Mouse (Mus musculus): ENCODE data around the gene Tdrkh. TPM values are rescaled to one million over a fixed set of nuclear protein-coding genes. Genes with fewer than 3 reads are reported as not detected.
A peak's percentile ranks its signal among the peaks of the same experiment; 100 is the strongest.

Gene Tdrkh
- polyA plus RNA-seq, 1 experiment, result 2.6 TPM

DNA sequence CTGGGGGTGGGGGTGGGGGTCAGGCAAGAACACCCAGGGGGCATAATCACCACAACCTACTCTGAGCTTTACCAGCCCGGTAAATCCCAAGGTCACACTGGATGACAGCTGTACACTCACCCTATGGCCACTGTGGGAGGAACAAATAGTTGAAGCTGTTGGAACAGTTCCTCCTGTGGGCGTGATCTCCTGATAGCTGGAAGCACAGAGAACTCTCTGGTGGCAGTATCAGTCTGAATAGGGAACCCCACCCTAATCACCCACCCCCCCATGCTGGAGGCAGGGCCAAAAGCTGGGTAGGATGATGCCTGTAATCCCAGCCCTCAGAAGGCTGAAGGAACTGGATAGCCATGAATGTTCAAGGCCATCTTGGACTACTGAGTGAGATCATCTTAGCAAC lies 43.4 kb upstream of the Tdrkh start:
- peaks cover 47% of the 10 kb centered on the region for H3K4me1 ChIP-seq (replicated peaks; ENCODE audit: control insufficient read depth, insufficient read depth, low read length)
- H3K4me3 ChIP-seq (ENCODE audit: control insufficient read depth, insufficient read depth, low read length), result no peak overlapping the region
- H3K36me3 ChIP-seq (ENCODE audit: control insufficient read depth, insufficient read depth, low read length), result peaks cover 17% of the 10 kb centered on the region
- 81% methylated on average over 2 of the region's 2 CpGs for WGBS
- no peak for DNase-seq
- TF ChIP-seq POLR2A (IDR thresholded peaks at IDR 0.05; ENCODE audit: control insufficient read depth, extremely low read depth, insufficient read depth, low read length, poor library complexity), result no peak
- TF ChIP-seq CTCF (IDR thresholded peaks at IDR 0.05; ENCODE audit: borderline replicate concordance, control insufficient read depth, extremely low read depth, insufficient read depth, low read length, poor library complexity), result no peak
- no peaks in the 10 kb centered on the region for H3K27me3 ChIP-seq (ENCODE audit: control insufficient read depth, insufficient read depth, low read length)
- no peak overlapping the region for H3K27ac ChIP-seq (ENCODE audit: control insufficient read depth, insufficient read depth, low read length)

DNA sequence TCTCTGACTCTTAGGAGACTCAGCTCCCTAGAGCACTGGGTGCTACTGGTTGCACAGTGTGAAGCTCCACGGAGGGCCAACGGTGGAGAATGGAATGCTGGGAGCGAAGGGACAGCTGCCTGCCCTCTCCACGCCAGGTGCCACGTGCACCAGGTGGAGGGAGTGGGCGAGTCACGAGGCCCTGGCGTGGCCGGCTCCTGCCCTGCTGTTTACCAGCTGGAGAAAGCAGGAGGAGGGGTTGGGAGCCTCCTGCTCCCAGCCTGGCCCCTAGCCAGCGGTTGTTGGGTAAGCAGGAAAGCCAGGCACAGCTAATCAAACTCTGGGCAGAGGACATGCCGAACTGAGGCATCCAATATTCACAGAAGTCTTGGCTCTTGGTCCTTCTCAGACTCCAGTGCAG lies 41.4 kb upstream of the Tdrkh start:
- Histone ChIP-seq H3K4me3 (ENCODE audit: control insufficient read depth, insufficient read depth, low read length) (no peak overlapping the region), H3K27ac (ENCODE audit: control insufficient read depth, insufficient read depth, low read length) (no peak overlapping the region), H3K36me3 (ENCODE audit: control insufficient read depth, insufficient read depth, low read length) (peaks cover 3% of the 10 kb centered on the region; the same call in 1 of the 2 replicates), H3K4me1 (replicated peaks; ENCODE audit: control insufficient read depth, insufficient read depth, low read length) (peaks cover 59% of the 10 kb centered on the region), H3K27me3 (ENCODE audit: control insufficient read depth, insufficient read depth, low read length) (no peaks in the 10 kb centered on the region)
- no peak for DNase-seq
- 81% methylated on average over 11 of the region's 11 CpGs for WGBS
- TF ChIP-seq POLR2A (IDR thresholded peaks at IDR 0.05; ENCODE audit: control insufficient read depth, extremely low read depth, insufficient read depth, low read length, poor library complexity) (no peak), CTCF (IDR thresholded peaks at IDR 0.05; ENCODE audit: borderline replicate concordance, control insufficient read depth, extremely low read depth, insufficient read depth, low read length, poor library complexity) (no peak)

DNA sequence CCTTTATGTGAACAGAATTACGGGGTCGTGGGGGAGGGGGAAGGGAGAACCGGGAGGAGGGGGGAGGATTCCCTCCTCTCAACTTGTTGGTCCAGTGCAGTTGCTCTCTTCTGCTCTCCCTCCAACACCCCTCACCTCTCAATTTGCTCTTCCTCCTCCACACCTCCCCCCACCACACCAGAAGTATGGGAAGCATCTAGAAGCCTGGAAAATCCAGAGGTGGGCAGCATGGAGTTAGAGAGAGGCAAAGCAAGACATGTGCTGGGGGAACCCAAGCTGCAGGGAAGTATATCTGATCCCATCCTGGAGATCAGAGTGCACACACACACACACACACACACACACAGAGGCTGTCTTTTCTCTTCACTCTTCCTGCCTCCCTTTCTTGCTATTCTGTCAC lies 41.0 kb upstream of the Tdrkh start:
- 57% methylated on average over 3 of the region's 3 CpGs for WGBS
- Histone ChIP-seq H3K4me3 (ENCODE audit: control insufficient read depth, insufficient read depth, low read length) (no peak overlapping the region), H3K4me1 (replicated peaks; ENCODE audit: control insufficient read depth, insufficient read depth, low read length) (peaks cover 59% of the 10 kb centered on the region), H3K27me3 (ENCODE audit: control insufficient read depth, insufficient read depth, low read length) (no peaks in the 10 kb centered on the region), H3K27ac (ENCODE audit: control insufficient read depth, insufficient read depth, low read length) (no peak overlapping the region), H3K36me3 (ENCODE audit: control insufficient read depth, insufficient read depth, low read length) (peaks cover 1% of the 10 kb centered on the region; the same call in 1 of the 2 replicates)
- DNase-seq, result no peak
- no peak for TF ChIP-seq CTCF (IDR thresholded peaks at IDR 0.05; ENCODE audit: borderline replicate concordance, control insufficient read depth, extremely low read depth, insufficient read depth, low read length, poor library complexity)
- TF ChIP-seq POLR2A (IDR thresholded peaks at IDR 0.05; ENCODE audit: control insufficient read depth, extremely low read depth, insufficient read depth, low read length, poor library complexity), result no peak

DNA sequence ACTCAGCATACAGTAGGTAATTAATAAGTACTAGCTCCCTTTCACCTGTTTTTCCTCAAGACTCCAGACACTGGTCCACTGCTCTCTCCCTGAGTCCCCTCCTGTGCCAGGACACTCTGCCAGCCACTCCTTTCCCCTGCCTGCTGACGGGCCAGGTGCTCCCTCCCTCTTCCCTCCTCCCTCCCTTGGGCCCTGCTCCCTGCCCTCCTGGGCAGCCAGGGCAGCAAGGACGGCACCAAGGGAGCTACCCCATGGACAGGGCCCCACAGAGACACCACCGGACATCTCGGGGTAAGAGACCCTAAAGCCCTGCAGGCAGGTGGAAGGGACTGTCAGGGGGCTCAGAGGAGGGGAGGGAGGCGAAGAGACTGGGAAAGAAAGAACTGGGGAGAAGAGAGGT lies 40.4 kb upstream of the Tdrkh start, which contains the start of gene Rorc:
TSS of gene Rorc (plus strand) at position 154 of the 400 bp plus-strand sequence.
- peak within 1 kb of the TSS; percentile 10; the same call in 1 of the 2 replicates for H3K27ac ChIP-seq (ENCODE audit: control insufficient read depth, insufficient read depth, low read length)
- WGBS, result 79% methylated on average over 5 of the region's 5 CpGs
- no peaks in the 10 kb centered on the region; the same call in 1 of the 2 replicates for H3K36me3 ChIP-seq (ENCODE audit: control insufficient read depth, insufficient read depth, low read length)
- H3K4me1 ChIP-seq (replicated peaks; ENCODE audit: control insufficient read depth, insufficient read depth, low read length), result peaks cover 59% of the 10 kb centered on the region
- no peaks in the 10 kb centered on the region for H3K27me3 ChIP-seq (ENCODE audit: control insufficient read depth, insufficient read depth, low read length)
- peak within 1 kb of the TSS; percentile 16 for H3K4me3 ChIP-seq (ENCODE audit: control insufficient read depth, insufficient read depth, low read length)
- no peak for DNase-seq
- TF ChIP-seq CTCF (IDR thresholded peaks at IDR 0.05; ENCODE audit: borderline replicate concordance, control insufficient read depth, extremely low read depth, insufficient read depth, low read length, poor library complexity) (no peak), POLR2A (IDR thresholded peaks at IDR 0.05; ENCODE audit: control insufficient read depth, extremely low read depth, insufficient read depth, low read length, poor library complexity) (no peak)

DNA sequence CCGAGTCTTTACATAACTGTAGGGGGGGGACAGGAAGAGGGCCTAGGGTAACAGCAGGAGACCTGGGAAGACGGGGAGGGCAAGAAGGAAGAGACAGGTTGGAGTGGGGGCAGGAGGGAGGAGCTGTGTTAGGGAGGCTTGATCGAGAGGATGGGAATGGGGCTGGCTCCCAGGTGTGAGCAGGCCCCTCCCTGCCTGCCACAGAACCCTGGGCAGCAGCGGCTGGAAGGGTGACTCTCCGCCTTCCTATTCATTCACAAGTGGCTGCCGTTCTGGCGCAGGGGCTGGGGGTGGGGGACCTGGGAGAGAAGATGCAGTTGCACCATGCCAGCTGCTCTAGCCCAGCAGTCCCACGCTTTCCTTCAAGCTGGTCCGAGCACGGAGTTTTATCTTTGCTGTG lies 40.0 kb upstream of the Tdrkh start:
- H3K4me3 ChIP-seq (ENCODE audit: control insufficient read depth, insufficient read depth, low read length), result peak overlapping the region; percentile 16
- no peaks in the 10 kb centered on the region; the same call in 1 of the 2 replicates for H3K36me3 ChIP-seq (ENCODE audit: control insufficient read depth, insufficient read depth, low read length)
- DNase-seq, result no peak

DNA sequence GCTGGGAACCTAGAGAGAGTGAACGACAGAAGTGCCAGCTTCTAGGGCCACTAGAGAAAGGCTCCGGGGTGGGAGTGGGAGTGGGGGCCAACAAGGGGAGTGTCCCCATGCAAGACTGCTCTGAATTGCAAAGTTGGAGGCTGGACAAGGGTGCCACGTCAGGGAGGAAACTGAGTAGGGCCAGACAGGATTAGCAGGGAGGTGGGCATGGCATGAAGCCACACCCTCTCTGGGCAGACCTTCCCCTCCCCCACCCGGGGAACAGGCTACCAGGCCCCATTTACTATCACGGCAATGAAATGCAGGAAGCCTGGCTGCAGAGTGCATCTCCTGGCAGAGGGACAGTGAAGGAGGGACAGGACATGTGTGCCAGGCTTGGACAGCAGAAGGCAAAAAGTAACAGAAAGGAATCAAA lies 39.5 kb upstream of the Tdrkh start:
- 6% methylated on average over 5 of the region's 5 CpGs for WGBS
- Histone ChIP-seq H3K4me3 (ENCODE audit: control insufficient read depth, insufficient read depth, low read length) (peak overlapping the region; percentile 16), H3K27ac (ENCODE audit: control insufficient read depth, insufficient read depth, low read length) (peak overlapping the region; percentile 10; the same call in 1 of the 2 replicates), H3K4me1 (replicated peaks; ENCODE audit: control insufficient read depth, insufficient read depth, low read length) (peaks cover 53% of the 10 kb centered on the region), H3K27me3 (ENCODE audit: control insufficient read depth, insufficient read depth, low read length) (no peaks in the 10 kb centered on the region), H3K36me3 (ENCODE audit: control insufficient read depth, insufficient read depth, low read length) (no peaks in the 10 kb centered on the region; the same call in 1 of the 2 replicates)
- DNase-seq, result no peak
- TF ChIP-seq CTCF (IDR thresholded peaks at IDR 0.05; ENCODE audit: borderline replicate concordance, control insufficient read depth, extremely low read depth, insufficient read depth, low read length, poor library complexity) (no peak), POLR2A (IDR thresholded peaks at IDR 0.05; ENCODE audit: control insufficient read depth, extremely low read depth, insufficient read depth, low read length, poor library complexity) (no peak)

More for the DNA sequence above, 40.0 kb upstream of the Tdrkh start:
- WGBS, result 12% methylated on average over 10 of the region's 10 CpGs
- Histone ChIP-seq H3K27ac (ENCODE audit: control insufficient read depth, insufficient read depth, low read length) (peak overlapping the region; percentile 10; the same call in 1 of the 2 replicates), H3K27me3 (ENCODE audit: control insufficient read depth, insufficient read depth, low read length) (no peaks in the 10 kb centered on the region), H3K4me1 (replicated peaks; ENCODE audit: control insufficient read depth, insufficient read depth, low read length) (peaks cover 58% of the 10 kb centered on the region)
- no peak for TF ChIP-seq POLR2A (IDR thresholded peaks at IDR 0.05; ENCODE audit: control insufficient read depth, extremely low read depth, insufficient read depth, low read length, poor library complexity)
- no peak for TF ChIP-seq CTCF (IDR thresholded peaks at IDR 0.05; ENCODE audit: borderline replicate concordance, control insufficient read depth, extremely low read depth, insufficient read depth, low read length, poor library complexity)

DNA sequence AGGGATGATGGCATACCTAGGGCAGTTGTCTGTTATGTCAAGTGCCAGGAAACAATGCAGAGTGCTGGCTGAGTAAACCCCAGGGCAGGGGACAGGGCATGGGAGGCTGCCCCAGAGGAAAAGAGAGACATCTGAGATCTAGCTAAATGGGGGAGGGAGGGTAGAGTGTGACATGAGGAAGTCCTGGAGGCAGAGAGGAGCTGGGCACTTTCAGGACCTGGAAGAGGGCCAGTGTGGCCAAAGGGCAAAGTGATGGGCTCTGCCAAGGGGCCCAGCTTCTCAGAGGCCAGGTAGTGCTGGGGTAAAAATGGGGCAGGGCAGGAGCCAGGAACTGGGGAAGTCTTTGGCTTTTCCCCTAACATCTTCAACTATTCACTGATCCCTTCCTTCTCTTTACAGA lies 38.4 kb upstream of the Tdrkh start:
- DNase-seq, result no peak
- Histone ChIP-seq H3K27ac (ENCODE audit: control insufficient read depth, insufficient read depth, low read length) (peak overlapping the region; percentile 97), H3K36me3 (ENCODE audit: control insufficient read depth, insufficient read depth, low read length) (no peaks in the 10 kb centered on the region; the same call in 1 of the 2 replicates), H3K27me3 (ENCODE audit: control insufficient read depth, insufficient read depth, low read length) (no peaks in the 10 kb centered on the region), H3K4me1 (replicated peaks; ENCODE audit: control insufficient read depth, insufficient read depth, low read length) (peaks cover 51% of the 10 kb centered on the region), H3K4me3 (ENCODE audit: control insufficient read depth, insufficient read depth, low read length) (peak overlapping the region; percentile 48)
- TF ChIP-seq POLR2A (IDR thresholded peaks at IDR 0.05; ENCODE audit: control insufficient read depth, extremely low read depth, insufficient read depth, low read length, poor library complexity), result no peak
- TF ChIP-seq CTCF (IDR thresholded peaks at IDR 0.05; ENCODE audit: borderline replicate concordance, control insufficient read depth, extremely low read depth, insufficient read depth, low read length, poor library complexity), result no peak
